Mouse (Mus musculus) gastrocnemius, adult 18-20 months (tissue): Measurements from ENCODE around the gene Otop1. TPM values are rescaled to one million over a fixed set of nuclear protein-coding genes. Genes with fewer than 3 reads are reported as not detected.

Experiments used
- DNase-seq: peaks from one replicate; pipeline ENCODE4 v3.0.0; 2021; ENCODE audit warnings: low spot score
- total RNA-seq, 2 experiments: library from RNA; stranded (reverse); gene quantifications; 2 replicates each; pipeline ENCODE4 v1.2.3; 2021

Gene Otop1
- total RNA-seq, 2 experiments from 2014 or later = 0.27 to 0.71 TPM

DNA sequence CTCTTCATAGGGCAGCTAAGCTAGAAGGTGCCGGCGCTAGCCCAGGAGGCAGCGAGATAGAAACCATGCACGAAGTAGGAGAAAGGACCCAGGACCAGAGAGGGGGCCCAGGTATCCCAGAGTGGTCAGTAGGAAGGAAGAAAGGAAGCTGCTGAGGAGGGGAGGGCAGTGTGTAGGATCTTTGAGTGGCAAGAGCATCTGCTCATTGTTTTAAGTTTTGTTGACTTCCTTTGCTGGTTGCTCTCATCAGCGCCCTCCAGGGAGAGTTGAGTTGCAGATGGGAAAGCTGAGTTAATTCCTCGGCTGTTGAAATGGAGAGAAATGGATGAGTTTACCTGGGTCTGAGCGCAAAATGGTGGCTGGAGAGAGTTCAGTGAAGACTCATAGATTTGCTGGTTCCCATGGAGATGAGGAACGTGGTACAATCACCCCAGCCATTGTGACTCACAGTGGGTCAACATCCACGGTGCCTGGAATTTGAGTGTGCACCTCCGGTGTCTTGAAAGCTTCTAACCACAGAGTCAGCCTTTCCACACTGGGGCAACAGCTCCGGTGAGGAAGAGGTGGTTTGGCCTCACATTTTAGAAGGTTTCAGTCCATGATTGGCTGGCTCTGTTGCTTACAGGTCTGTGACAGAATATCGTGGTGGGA lies 26.1 kb downstream of the Otop1 start:
- DNase-seq = no peak

GRCm38 (mm10) chr5:38302651-38303050 lies 26.9 kb downstream of the Otop1 start:
- no peak for DNase-seq

DNA sequence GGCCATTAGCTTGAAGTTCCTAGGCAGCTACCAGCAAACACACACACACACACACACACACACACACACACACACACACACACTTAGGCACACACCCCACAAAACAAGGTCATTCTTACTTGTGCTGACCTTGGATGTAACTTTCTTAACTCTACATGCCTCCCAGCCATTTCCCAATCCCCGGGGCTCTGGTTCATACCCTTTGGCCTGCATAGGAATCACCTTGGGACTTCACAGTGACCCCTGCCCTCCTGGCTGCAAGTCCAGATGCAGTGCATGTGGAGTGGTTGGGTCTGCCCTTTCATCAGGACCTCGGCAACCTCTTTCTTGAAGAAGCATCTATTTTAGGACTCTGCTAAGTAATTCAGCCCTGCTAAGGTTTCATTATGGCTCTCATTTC lies 29.5 kb downstream of the Otop1 start:
- DNase-seq = no peak

GRCm38 (mm10) chr5:38307255-38308101 lies 31.7 kb downstream of the Otop1 start:
- DNase-seq = peak; percentile 88

DNA sequence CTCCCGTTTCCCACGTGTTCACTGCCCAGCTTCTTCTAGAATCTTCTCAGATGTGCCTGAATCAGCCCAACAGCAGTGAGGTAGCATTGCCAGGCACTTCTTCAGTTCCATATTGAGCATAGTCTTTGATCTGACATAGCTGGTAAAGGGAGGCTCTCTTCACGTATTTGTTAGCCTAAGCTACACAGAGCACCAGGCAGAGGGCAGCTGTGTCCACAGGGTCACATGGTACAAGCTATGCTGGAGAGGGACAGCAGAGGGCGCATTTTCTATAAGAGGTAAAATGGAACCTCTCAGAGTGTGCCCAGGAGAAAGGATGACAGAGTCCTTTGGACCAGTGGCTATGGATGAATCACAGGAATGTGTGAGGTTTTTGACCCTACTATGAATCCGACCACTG lies 33.1 kb downstream of the Otop1 start:
- DNase-seq = peak; percentile 42

- no peak for DNase-seq
Measured at GRCm38 (mm10) chr5:38309795-38310194, 34.0 kb downstream of the Otop1 start.

- DNase-seq = no peak
Measured at GRCm38 (mm10) chr5:38318966-38319786, 43.4 kb downstream of the Otop1 start, which contains the start of gene Drd5. Gene Drd5, plus strand, starts transcription at chr5:38319367.

DNA sequence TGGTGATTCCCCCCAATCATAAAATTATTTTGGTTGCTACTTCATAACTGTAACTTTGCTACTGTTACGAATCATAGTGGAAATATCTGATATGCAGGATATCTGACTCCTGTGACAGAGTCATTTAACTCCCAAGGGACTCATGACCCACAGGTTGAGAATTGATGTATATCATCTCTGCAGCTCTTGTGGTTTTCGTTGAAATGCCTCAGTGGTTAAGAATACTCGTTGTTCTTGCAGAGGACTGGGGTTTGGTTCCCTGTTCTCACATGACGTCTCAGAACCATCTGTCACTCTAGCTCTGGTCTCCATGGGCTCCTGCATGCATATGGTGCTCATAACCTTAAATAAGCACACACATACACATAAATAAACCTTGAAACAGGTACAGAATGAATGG lies 57.6 kb downstream of the Otop1 start:
- DNase-seq = no peak

DNA sequence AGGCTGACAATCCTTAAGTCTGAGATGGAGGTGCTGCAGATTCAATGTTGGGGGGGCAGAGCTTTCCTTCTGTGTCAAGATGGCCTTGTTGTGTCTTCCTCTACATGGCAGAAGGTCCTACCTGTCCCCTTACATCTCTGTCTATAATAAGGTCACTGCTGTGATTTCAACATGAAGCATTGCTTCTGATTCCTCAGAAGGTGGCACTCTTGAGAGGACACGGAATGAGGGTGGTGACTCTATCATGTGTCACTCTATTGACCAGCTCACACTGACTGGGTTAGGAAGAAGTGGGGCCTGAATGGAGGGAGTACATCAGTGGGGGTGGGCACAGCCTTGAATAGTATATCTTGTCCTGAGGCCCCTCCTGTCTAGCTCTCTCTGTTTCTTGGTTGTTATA lies 58.8 kb downstream of the Otop1 start:
- no peak for DNase-seq

- DNase-seq = no peak
Measured at GRCm38 (mm10) chr5:38343101-38343500, 67.3 kb downstream of the Otop1 start.

DNA sequence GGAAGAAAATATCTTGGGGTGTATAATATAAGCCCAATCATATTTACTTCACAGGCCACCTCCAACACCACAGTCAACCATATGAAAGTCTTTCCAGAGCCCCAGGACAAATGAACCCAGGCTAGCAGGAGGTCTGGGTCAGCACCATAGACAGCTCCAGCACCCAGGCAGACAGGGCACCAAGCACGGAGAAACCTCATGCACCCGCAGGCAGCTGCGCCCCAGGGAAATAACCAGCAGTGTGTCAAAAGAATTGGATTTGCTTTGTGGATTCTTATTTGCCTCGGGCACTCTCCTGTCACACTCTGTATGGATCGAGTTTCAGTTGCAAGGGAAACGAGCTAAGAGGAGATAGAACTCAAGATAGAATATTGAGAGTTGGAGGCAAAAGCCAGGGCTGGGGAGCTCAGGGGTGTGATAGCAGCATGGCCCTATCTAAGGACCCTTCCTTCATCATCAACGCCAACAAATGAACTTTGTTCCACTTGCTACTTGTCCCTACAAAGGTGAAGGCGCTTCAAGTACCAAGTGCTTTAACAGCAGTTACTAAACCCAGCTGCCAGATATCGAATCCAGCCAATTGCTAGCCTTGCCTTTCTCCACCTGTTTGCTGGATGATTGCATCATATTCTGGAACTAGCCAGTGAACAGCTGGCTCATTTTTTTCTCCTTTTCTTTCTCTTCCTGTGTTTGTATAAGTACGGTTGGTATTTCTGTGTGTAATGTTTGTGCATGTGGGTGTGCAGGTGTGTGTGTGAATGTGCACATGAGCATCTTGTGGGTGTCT lies 71.1 kb downstream of the Otop1 start:
- DNase-seq = no peak

GRCm38 (mm10) chr5:38350351-38350929 lies 74.7 kb downstream of the Otop1 start:
- no peak for DNase-seq

Other genes with a start within 250 kb of the Otop1 start
- gene Stx18, start 237.2 kb upstream of the Otop1 start, total RNA-seq = 10 to 100 TPM; 14.2 to 14.3 TPM
- gene Nsg1, start 116.1 kb upstream of the Otop1 start, total RNA-seq = 1 to 10 TPM; 1.2 to 2.1 TPM
- gene Zbtb49, start 55.5 kb upstream of the Otop1 start, total RNA-seq = 1 to 10 TPM; 1.9 to 3.1 TPM
- gene Lyar, start 55.5 kb upstream of the Otop1 start, total RNA-seq = 10 to 100 TPM; 21.3 to 22.0 TPM
- gene Tmem128, start 15.8 kb upstream of the Otop1 start, total RNA-seq = 1 to 10 TPM; 6.4 to 7.8 TPM
- gene Drd5, start 43.4 kb downstream of the Otop1 start, total RNA-seq = not detected
- under 1 TPM; 0.27 to 0.33 TPM for gene Slc2a9, start 227.2 kb downstream of the Otop1 start, total RNA-seq